Mouse (Mus musculus): ENCODE data around the gene Dad1. TPM values are rescaled to one million over a fixed set of nuclear protein-coding genes. Genes with fewer than 3 reads are reported as not detected.

Gene Dad1
- total RNA-seq, 1 experiment = 174 TPM

DNA sequence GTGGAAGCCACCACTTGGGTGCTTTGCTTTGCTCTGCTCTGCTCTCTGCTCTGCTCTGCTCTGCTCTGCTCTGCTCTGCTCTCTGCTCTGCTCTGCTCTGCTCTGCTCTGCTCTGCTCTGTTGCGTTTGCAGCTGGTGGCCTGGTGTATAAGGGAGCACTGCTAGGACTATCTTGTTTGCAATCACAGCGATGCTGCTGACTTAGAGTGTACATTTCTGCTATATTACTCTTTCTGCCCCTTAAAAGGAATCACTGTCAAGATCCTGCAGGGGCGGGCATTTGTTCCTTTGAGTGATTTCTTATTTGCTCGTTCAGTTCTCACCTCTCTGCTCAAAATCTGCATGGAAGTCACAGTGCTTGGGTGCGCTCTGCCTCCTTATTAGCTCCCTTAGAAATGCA, 44.0 kb downstream of the Dad1 start:
- no peak for TF ChIP-seq MAFK (IDR thresholded peaks at IDR 0.05; ENCODE audit: insufficient read depth, low read depth, low read length)
- no peak for TF ChIP-seq ZNF384 (IDR thresholded peaks at IDR 0.05; ENCODE audit: low read depth, low read length)
- no peak for TF ChIP-seq ZC3H11A (IDR thresholded peaks at IDR 0.05; ENCODE audit: borderline replicate concordance, low read depth, low read length)
- no peak for TF ChIP-seq HCFC1 (IDR thresholded peaks at IDR 0.05; ENCODE audit: borderline replicate concordance, insufficient read depth, low read length)
- no peak for TF ChIP-seq CHD2 (IDR thresholded peaks at IDR 0.05; ENCODE audit: low read depth, low read length)
- DNase-seq (ENCODE audit: low read depth, low spot score) = no peak
- Histone ChIP-seq H3K4me3 (ENCODE audit: insufficient read depth in 1 of 2, low read depth in 1 of 2, low read length in 2 of 2, poor library complexity in 1 of 2, severe bottlenecking in 1 of 2) (no peak overlapping the region), H3K4me1 (ENCODE audit: control insufficient read depth in 2 of 2, insufficient read depth in 2 of 2, low read length in 2 of 2, poor library complexity in 1 of 2) (no peaks in the 10 kb centered on the region; a peak in 1 of 4 replicates), H3K27ac (ENCODE audit: insufficient read depth, low read depth, low read length, poor library complexity, severe bottlenecking) (no peak overlapping the region), H3K9me3 (ENCODE audit: control insufficient read depth, insufficient read depth, low read depth, low read length) (no peaks in the 10 kb centered on the region), H3K9ac (ENCODE audit: insufficient read depth, low read depth, low read length, poor library complexity, severe bottlenecking) (no peak overlapping the region), H3K36me3 (ENCODE audit: control insufficient read depth, insufficient read depth, low read length, poor library complexity, severe bottlenecking) (no peaks in the 10 kb centered on the region)
- in situ Hi-C loops (cut with MboI; ENCODE audit: low sequenced_read_pairs in 2 of 2, unreplicated experiment in 2 of 2) = no loop called here

DNA sequence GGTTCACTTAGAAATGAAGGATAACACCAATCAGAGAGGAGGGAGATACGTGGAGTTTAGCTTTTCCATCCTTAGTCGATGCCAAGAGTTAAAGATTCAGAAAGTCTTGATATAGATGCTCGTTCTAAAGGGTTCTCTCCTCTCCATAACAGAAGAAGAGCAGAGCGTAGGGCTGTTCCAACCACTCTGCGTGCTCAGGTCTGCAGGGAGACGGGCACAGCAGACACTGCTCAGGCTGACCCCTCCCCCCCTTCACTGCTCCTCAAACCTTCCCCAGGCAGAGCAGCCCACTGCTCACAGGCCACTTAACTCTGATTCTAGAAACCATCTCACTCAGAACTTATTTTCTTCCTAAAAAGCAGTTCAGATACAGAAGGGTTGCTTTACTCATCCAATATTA, 45.2 kb downstream of the Dad1 start:
- Histone ChIP-seq H3K4me3 (ENCODE audit: insufficient read depth in 1 of 2, low read depth in 1 of 2, low read length in 2 of 2, poor library complexity in 1 of 2, severe bottlenecking in 1 of 2) (no peak overlapping the region), H3K36me3 (ENCODE audit: control insufficient read depth, insufficient read depth, low read length, poor library complexity, severe bottlenecking) (no peaks in the 10 kb centered on the region), H3K9me3 (ENCODE audit: control insufficient read depth, insufficient read depth, low read depth, low read length) (no peaks in the 10 kb centered on the region), H3K9ac (ENCODE audit: insufficient read depth, low read depth, low read length, poor library complexity, severe bottlenecking) (no peak overlapping the region), H3K27ac (ENCODE audit: insufficient read depth, low read depth, low read length, poor library complexity, severe bottlenecking) (no peak overlapping the region), H3K4me1 (ENCODE audit: control insufficient read depth in 2 of 2, insufficient read depth in 2 of 2, low read length in 2 of 2, poor library complexity in 1 of 2) (no peaks in the 10 kb centered on the region; a peak in 1 of 4 replicates)
- in situ Hi-C loops (cut with MboI; ENCODE audit: low sequenced_read_pairs in 2 of 2, unreplicated experiment in 2 of 2) = no loop called here
- no peak for TF ChIP-seq ZNF384 (IDR thresholded peaks at IDR 0.05; ENCODE audit: low read depth, low read length)
- no peak for TF ChIP-seq HCFC1 (IDR thresholded peaks at IDR 0.05; ENCODE audit: borderline replicate concordance, insufficient read depth, low read length)
- no peak for TF ChIP-seq CHD2 (IDR thresholded peaks at IDR 0.05; ENCODE audit: low read depth, low read length)
- TF ChIP-seq ZC3H11A (IDR thresholded peaks at IDR 0.05; ENCODE audit: borderline replicate concordance, low read depth, low read length) = no peak
- TF ChIP-seq MAFK (IDR thresholded peaks at IDR 0.05; ENCODE audit: insufficient read depth, low read depth, low read length) = no peak
- DNase-seq (ENCODE audit: low read depth, low spot score) = no peak

DNA sequence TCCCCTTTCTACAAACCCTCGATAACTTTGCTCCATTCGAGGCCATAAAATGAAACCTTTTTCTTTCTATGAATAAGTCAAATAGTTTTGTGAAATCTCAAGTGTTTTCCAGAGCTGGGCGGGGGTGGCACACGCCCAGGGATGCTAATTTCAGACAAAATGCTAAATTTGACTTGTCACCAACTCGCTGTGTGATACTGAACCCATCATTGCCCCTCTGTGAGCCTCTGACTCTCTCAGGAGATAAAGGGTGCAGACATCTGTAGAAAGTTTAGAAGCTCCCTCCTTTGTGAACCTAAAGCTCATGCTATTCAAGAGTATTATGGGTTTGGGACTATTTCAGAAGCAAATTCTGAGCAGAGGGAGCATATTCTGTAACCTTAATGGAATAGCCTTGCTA, 46.0 kb downstream of the Dad1 start:
- H3K27ac ChIP-seq (ENCODE audit: insufficient read depth, low read depth, low read length, poor library complexity, severe bottlenecking) = no peak overlapping the region
- no peaks in the 10 kb centered on the region for H3K9me3 ChIP-seq (ENCODE audit: control insufficient read depth, insufficient read depth, low read depth, low read length)
- H3K36me3 ChIP-seq (ENCODE audit: control insufficient read depth, insufficient read depth, low read length, poor library complexity, severe bottlenecking) = no peaks in the 10 kb centered on the region
- in situ Hi-C loops (cut with MboI; ENCODE audit: low sequenced_read_pairs in 2 of 2, unreplicated experiment in 2 of 2) = no loop called here
- no peaks in the 10 kb centered on the region; a peak in 1 of 4 replicates for H3K4me1 ChIP-seq (ENCODE audit: control insufficient read depth in 2 of 2, insufficient read depth in 2 of 2, low read length in 2 of 2, poor library complexity in 1 of 2)
- no peak overlapping the region for H3K4me3 ChIP-seq (ENCODE audit: insufficient read depth in 1 of 2, low read depth in 1 of 2, low read length in 2 of 2, poor library complexity in 1 of 2, severe bottlenecking in 1 of 2)
- H3K9ac ChIP-seq (ENCODE audit: insufficient read depth, low read depth, low read length, poor library complexity, severe bottlenecking) = no peak overlapping the region
- TF ChIP-seq MAFK (IDR thresholded peaks at IDR 0.05; ENCODE audit: insufficient read depth, low read depth, low read length) = no peak
- no peak for TF ChIP-seq HCFC1 (IDR thresholded peaks at IDR 0.05; ENCODE audit: borderline replicate concordance, insufficient read depth, low read length)
- TF ChIP-seq ZC3H11A (IDR thresholded peaks at IDR 0.05; ENCODE audit: borderline replicate concordance, low read depth, low read length) = no peak
- TF ChIP-seq ZNF384 (IDR thresholded peaks at IDR 0.05; ENCODE audit: low read depth, low read length) = no peak
- no peak for TF ChIP-seq CHD2 (IDR thresholded peaks at IDR 0.05; ENCODE audit: low read depth, low read length)
- DNase-seq (ENCODE audit: low read depth, low spot score) = no peak

DNA sequence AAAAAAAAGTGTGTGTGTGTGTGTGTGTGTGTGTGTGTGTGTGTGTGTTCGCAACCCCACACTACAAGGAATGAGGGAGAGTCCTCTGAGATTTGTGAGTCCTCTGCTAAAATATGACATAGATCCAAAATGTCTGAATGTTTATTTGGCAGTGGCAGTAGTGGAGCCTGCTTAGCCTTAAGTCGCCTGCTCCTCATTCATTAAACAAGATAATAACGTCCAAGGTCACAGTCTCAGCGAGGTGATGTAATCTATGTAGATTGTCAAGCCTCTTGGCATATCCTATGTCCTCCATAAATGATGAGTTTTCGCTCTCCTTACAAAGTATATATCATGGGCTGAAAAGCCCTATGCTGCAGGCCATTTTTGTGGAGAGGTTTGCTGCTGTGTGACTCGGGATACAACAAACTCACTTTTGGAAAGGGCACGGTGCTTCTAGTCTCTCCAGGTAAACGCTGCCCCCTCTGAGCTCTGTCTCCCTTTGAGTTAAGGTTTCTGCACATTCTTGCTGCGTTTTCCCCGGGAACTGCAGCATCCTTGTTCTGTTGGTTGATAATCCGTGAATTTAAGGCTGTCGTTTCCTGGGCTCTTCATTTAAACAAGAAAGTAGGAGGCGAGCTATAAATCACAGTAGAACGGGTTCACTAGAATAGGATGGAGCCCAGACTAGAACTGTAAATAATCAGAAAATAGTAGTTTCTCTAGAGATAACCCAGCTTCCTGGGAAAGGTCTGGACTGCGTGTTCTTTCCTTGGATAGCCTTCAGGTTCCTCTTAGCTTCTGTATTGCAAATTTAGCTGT, 47.0 kb downstream of the Dad1 start:
- in situ Hi-C loops (cut with MboI; ENCODE audit: low sequenced_read_pairs in 2 of 2, unreplicated experiment in 2 of 2) = no loop called here
- no peaks in the 10 kb centered on the region; a peak in 1 of 4 replicates for H3K4me1 ChIP-seq (ENCODE audit: control insufficient read depth in 2 of 2, insufficient read depth in 2 of 2, low read length in 2 of 2, poor library complexity in 1 of 2)
- H3K9ac ChIP-seq (ENCODE audit: insufficient read depth, low read depth, low read length, poor library complexity, severe bottlenecking) = no peak overlapping the region
- H3K9me3 ChIP-seq (ENCODE audit: control insufficient read depth, insufficient read depth, low read depth, low read length) = no peaks in the 10 kb centered on the region
- no peak overlapping the region for H3K4me3 ChIP-seq (ENCODE audit: insufficient read depth in 1 of 2, low read depth in 1 of 2, low read length in 2 of 2, poor library complexity in 1 of 2, severe bottlenecking in 1 of 2)
- TF ChIP-seq MAFK (IDR thresholded peaks at IDR 0.05; ENCODE audit: insufficient read depth, low read depth, low read length) (no peak), ZC3H11A (IDR thresholded peaks at IDR 0.05; ENCODE audit: borderline replicate concordance, low read depth, low read length) (no peak), CHD2 (IDR thresholded peaks at IDR 0.05; ENCODE audit: low read depth, low read length) (no peak), ZNF384 (IDR thresholded peaks at IDR 0.05; ENCODE audit: low read depth, low read length) (no peak), HCFC1 (IDR thresholded peaks at IDR 0.05; ENCODE audit: borderline replicate concordance, insufficient read depth, low read length) (no peak)
- H3K27ac ChIP-seq (ENCODE audit: insufficient read depth, low read depth, low read length, poor library complexity, severe bottlenecking) = no peak overlapping the region
- DNase-seq (ENCODE audit: low read depth, low spot score) = no peak
- no peaks in the 10 kb centered on the region for H3K36me3 ChIP-seq (ENCODE audit: control insufficient read depth, insufficient read depth, low read length, poor library complexity, severe bottlenecking)

All from ES-E14 (cell line).